Mouse (Mus musculus) heart, embryonic 12.5 days (tissue): ENCODE measurements around the gene Plac9a. TPM values are rescaled to one million over a fixed set of nuclear protein-coding genes. Genes with fewer than 3 reads are reported as not detected.

Source experiments
- ATAC-seq: fragments of 200-750 bp; cut with Nextera tagmentation; 2 replicates; pipeline ENCODE4 v1.8.0; 2017; ENCODE audit warnings: moderate TSS enrichment, moderate library complexity; ENCODE audit not compliant: insufficient number of reproducible peaks, low FRiP score
- H3K27ac ChIP-seq: fragments of 300-500 bp; sonication (generic); 2 replicates; pipeline ENCODE4 v1.5.1; 2016; ENCODE audit warnings: mild to moderate bottlenecking, moderate library complexity; ENCODE audit not compliant: poor library complexity, severe bottlenecking
- H3K27me3 ChIP-seq: fragments of 300-500 bp; sonication (generic); replicated peaks from 2 replicates; pipeline ENCODE4 v1.6.1; 2016; ENCODE audit warnings: mild to moderate bottlenecking, moderate library complexity
- H3K36me3 ChIP-seq: fragments of 300-500 bp; sonication (generic); 2 replicates; pipeline ENCODE4 v1.6.1; 2016; ENCODE audit warnings: mild to moderate bottlenecking, moderate library complexity
- H3K4me1 ChIP-seq: fragments of 300-500 bp; sonication (generic); replicated peaks from 2 replicates; pipeline ENCODE4 v1.6.1; 2016; ENCODE audit warnings: mild to moderate bottlenecking
- H3K4me2 ChIP-seq: fragments of 300-500 bp; sonication (generic); 2 replicates; pipeline ENCODE4 v1.6.1; 2016; ENCODE audit warnings: mild to moderate bottlenecking, moderate library complexity
- H3K4me3 ChIP-seq: fragments of 300-500 bp; sonication (generic); 2 replicates; pipeline ENCODE4 v1.5.1; 2016; ENCODE audit warnings: mild to moderate bottlenecking
- H3K9ac ChIP-seq: fragments of 300-500 bp; sonication (generic); 2 replicates; pipeline ENCODE4 v1.6.1; 2016; ENCODE audit warnings: mild to moderate bottlenecking, moderate library complexity
- H3K9me3 ChIP-seq: fragments of 300-500 bp; sonication (generic); replicated peaks from 2 replicates; pipeline ENCODE4 v1.6.1; 2016; ENCODE audit warnings: mild to moderate bottlenecking, moderate library complexity
- WGBS: fragments of 180-500 bp; shearing (Covaris S2); methylation state at CpG from one replicate; pipeline ENCODE4 v1.1.7; 2016; 5-methylcytosine and 5-hydroxymethylcytosine counted together
- polyA plus RNA-seq: library from polyadenylated mRNA; unstranded; fragments of >200 nt; fragmentation: Nextera tagmentation; extraction: Ambion mirVana; gene quantifications from 2 replicates; pipeline ENCODE4 v1.2.1, GENCODE M21; 2016

The Plac9a gene
- polyA plus RNA-seq, 1 experiment from 2014 or later: not detected

DNA sequence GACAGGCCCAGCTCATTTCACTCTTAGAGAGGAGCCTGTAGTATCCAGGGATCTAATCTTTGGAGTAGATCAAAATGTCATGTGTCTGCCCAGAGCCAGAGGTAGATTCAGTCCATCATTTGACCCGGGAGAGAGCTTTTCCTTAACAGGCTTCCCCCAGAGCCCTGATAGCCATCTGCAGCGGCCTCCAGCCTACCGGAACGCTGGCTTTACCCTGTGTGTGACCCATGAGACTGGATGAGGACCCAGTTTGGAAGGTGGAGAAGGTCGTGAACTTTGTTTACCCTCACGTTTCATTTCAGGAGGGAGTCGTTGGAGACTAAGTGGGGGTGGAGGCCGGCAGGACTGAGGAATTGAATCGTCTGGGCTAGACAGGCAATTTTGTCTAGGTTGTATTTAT lies 55.2 kb downstream of the Plac9a start:
- 26% methylated on average over 9 of the region's 9 CpGs for WGBS
- peak overlapping the region; percentile 43 for H3K4me2 ChIP-seq
- H3K4me1 ChIP-seq: peaks cover 27% of the 10 kb centered on the region
- H3K4me3 ChIP-seq: no peak overlapping the region
- no peaks in the 10 kb centered on the region for H3K36me3 ChIP-seq
- H3K9ac ChIP-seq: no peak overlapping the region
- H3K27me3 ChIP-seq: no peaks in the 10 kb centered on the region
- ATAC-seq: peak; percentile 9; the same call in 1 of the 2 replicates
- H3K9me3 ChIP-seq: no peaks in the 10 kb centered on the region
- no peak overlapping the region for H3K27ac ChIP-seq

DNA sequence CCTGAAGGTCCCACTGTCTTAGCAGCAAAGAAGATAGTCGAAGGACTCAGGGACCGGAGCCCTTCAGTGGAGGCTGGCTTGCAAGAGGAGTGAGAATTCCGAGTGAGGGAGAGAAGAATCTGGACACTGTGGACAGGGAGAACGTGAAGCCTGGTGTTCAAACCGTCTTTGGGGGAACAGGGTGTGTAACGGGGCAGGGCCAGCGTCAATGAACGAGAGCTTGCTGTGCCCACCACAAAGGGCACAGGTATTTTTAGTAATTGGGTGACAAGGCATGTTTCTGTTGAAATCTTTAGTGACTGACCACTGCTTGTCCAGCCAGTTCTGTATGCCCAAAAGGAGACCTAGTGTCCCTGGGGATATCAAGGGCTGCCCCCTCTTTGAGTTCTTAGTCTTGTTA lies 56.4 kb downstream of the Plac9a start:
- 79% methylated on average over 8 of the region's 8 CpGs for WGBS

DNA sequence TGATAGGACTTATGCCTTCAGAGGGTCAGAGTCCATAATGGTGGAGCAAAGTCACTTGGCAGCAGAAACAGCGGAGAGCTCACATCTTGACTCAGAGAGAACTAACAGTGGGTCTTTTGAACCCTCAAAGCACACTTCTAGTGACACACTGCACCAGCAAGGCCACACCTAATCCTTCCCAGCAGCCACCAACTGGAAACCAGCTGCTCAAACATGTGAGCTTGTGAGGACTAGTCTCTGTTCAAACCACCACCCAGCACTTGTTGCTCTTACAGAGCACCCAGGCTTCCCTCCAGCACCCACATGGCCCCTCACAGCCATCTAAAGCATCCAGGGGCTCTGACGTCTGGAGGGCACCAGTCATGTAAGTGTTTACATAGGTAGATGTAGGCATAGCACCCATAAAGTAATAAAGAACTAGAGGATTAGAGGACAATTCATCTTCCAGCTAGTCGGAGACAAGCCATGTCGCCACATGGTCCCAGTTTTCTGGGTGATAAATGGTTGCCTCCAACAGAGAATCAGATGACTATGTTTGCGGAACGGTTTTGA lies 57.0 kb downstream of the Plac9a start:
- Histone ChIP-seq H3K4me2 (no peak overlapping the region), H3K27ac (no peak overlapping the region), H3K4me3 (no peak overlapping the region), H3K9ac (no peak overlapping the region), H3K27me3 (0 out of 2 replicates have a peak, but pooled peaks cover 2% of the 10 kb centered on the region), H3K36me3 (no peaks in the 10 kb centered on the region), H3K9me3 (no peaks in the 10 kb centered on the region), H3K4me1 (peaks cover 23% of the 10 kb centered on the region)
- 82% methylated on average over 6 of the region's 6 CpGs for WGBS
- ATAC-seq: no peak

More for the DNA sequence above, 56.4 kb downstream of the Plac9a start:
- peaks cover 27% of the 10 kb centered on the region for H3K4me1 ChIP-seq
- H3K4me3 ChIP-seq: no peak overlapping the region
- no peaks in the 10 kb centered on the region for H3K36me3 ChIP-seq
- no peaks in the 10 kb centered on the region for H3K27me3 ChIP-seq
- no peak overlapping the region for H3K9ac ChIP-seq
- no peak overlapping the region for H3K27ac ChIP-seq
- no peak for ATAC-seq
- H3K9me3 ChIP-seq: no peaks in the 10 kb centered on the region
- no peak overlapping the region for H3K4me2 ChIP-seq

DNA sequence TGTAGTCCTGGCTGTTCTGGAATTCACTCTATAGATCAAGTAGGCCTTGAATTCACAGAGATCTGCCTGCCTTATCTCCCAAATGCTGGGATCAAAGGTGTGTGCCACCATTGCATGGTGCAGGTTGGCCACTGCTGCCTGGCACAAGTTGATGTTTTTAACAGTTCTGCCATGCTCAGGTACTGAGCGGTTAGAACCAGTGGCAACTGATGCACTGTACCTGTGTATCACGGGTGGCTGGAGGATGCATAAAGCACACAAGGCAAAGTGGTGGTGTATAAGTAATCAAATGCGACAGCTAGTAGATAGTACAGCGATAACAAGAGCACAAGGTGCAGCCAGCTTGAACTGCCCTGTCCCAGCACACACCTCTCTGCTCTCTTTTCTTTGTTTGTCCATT lies 58.5 kb downstream of the Plac9a start:
- H3K9ac ChIP-seq: no peak overlapping the region
- ATAC-seq: no peak
- WGBS: 82% methylated on average over 4 of the region's 4 CpGs
- H3K4me1 ChIP-seq: peaks cover 19% of the 10 kb centered on the region
- H3K4me2 ChIP-seq: no peak overlapping the region
- no peak overlapping the region for H3K4me3 ChIP-seq
- no peaks in the 10 kb centered on the region for H3K36me3 ChIP-seq
- no peak overlapping the region for H3K27ac ChIP-seq
- no peaks in the 10 kb centered on the region for H3K9me3 ChIP-seq
- H3K27me3 ChIP-seq: 0 out of 2 replicates have a peak, but pooled peaks cover 8% of the 10 kb centered on the region

DNA sequence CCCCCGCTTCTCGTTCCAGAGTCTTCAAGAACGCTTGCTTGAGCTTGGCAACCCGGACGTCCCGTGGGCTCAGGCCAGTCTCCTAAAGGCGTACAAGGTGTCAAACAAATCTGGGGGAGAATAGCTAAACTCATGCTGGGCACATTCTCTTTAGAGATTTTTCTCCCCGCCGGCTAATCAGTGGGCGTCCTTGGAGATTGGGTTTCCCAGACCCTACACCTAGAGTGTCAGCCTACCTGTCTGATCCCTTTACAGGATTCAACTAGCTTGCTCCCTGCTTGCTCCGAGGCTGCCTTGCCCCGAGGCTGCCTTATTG lies 60.3 kb downstream of the Plac9a start:
- H3K4me1 ChIP-seq: peaks cover 14% of the 10 kb centered on the region
- no peak overlapping the region for H3K27ac ChIP-seq
- peak overlapping the region; percentile 87 for H3K4me2 ChIP-seq
- 2% methylated on average over 12 of the region's 12 CpGs for WGBS
- no peak for ATAC-seq
- H3K9me3 ChIP-seq: no peaks in the 10 kb centered on the region
- peak overlapping the region; percentile 73 for H3K4me3 ChIP-seq
- 0 out of 2 replicates have a peak, but pooled peaks cover 8% of the 10 kb centered on the region for H3K27me3 ChIP-seq
- H3K36me3 ChIP-seq: no peaks in the 10 kb centered on the region
- H3K9ac ChIP-seq: peak overlapping the region; percentile 79

DNA sequence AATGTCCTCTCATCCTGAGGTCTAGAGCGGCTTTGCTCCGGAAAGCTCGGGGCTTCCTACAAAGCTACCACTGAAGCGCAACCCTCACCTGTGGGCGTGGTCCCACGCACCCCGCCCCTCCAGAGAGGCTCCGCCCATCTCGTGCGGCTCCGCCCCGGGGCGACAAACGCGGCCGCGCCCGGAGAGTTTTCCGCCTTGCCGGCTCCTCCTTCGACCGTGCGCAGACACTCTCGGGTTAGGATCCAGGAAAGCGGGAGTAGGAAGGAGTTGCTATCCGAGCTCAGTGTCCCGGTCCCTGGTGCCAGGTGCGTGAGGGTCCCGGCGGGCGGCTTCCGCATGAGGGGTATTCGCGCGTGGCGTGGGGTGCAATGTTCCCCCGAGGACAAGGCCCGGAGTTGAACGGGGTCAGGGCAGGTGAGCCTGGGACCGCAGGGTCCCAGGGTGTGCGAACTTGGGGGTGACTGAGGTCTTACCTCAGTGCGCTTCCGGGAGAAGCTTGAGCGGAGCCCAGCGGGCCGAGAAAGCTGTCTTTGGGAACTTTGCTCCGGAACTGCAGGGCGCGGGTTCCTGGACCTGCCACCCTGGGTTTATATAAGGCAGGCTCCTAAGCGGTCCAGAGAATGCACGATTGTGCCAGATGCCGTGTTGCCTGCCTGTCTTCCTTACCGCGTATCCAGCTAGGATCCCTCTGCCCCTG lies 60.8 kb downstream of the Plac9a start, which contains the start of gene Anxa11:
Gene Anxa11, plus strand, starts transcription at position 166 of the 697 bp plus-strand sequence.
- ATAC-seq: peak; percentile 91
- Histone ChIP-seq H3K4me2 (peak within 1 kb of the TSS; percentile 87), H3K4me3 (peak within 1 kb of the TSS; percentile 73), H3K27ac (no peak within 1 kb of the TSS), H3K9ac (peak within 1 kb of the TSS; percentile 79), H3K36me3 (no peaks in the 10 kb centered on the region), H3K27me3 (0 out of 2 replicates have a peak, but pooled peaks cover 8% of the 10 kb centered on the region), H3K9me3 (no peaks in the 10 kb centered on the region), H3K4me1 (peaks cover 9% of the 10 kb centered on the region)
- WGBS: under 1% methylated on average over 54 of the region's 54 CpGs

DNA sequence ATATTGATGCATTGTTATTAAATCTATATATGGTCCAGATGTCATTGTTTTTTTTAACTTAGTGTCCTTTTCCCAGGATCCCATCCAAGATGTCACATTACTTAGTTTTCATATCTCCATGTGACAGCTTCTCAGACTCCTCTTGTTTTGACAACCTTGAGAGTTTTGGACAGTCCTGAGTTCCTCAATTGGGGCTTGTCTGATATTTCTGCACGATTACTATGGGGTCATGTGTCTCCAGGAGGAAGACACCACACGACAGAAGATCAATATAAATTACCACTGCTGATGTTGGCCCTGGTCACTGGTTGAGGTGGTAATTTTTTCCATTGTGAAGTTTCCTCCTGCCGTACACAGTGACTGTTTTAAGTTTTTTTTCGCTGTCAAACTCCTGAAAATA lies 61.3 kb downstream of the Plac9a start:
- Histone ChIP-seq H3K27ac (no peak overlapping the region), H3K4me3 (peak overlapping the region; percentile 73), H3K9me3 (no peaks in the 10 kb centered on the region), H3K9ac (no peak overlapping the region), H3K4me2 (peak overlapping the region; percentile 87), H3K27me3 (0 out of 2 replicates have a peak, but pooled peaks cover 8% of the 10 kb centered on the region), H3K4me1 (peaks cover 4% of the 10 kb centered on the region), H3K36me3 (no peaks in the 10 kb centered on the region)
- ATAC-seq: 0 out of 2 replicates have a peak, but pooled peaks have one; percentile 10
- WGBS: 2% methylated on average over 4 of the region's 4 CpGs

DNA sequence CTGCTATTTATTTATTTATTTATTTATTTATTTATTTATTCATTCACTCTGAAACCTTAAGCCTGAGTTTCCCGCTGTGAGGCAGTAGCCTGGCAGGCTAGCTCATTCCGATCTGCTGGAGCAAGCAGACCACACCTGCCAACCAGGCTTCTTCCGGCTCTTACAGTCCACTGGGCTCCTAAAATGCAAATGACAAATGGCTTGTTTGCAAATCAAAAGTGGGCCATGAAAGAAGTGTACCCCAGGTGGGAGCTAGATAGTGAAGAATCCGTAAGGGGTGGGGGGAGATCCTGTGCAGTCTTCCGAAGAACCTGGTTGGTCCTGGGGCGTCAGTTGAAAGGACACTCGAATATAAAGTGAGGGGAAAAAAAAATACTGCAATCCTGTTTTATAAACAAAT lies 61.9 kb downstream of the Plac9a start:
- Histone ChIP-seq H3K27me3 (0 out of 2 replicates have a peak, but pooled peaks cover 8% of the 10 kb centered on the region), H3K9me3 (no peaks in the 10 kb centered on the region), H3K27ac (no peak overlapping the region), H3K36me3 (no peaks in the 10 kb centered on the region), H3K9ac (no peak overlapping the region), H3K4me2 (no peak overlapping the region), H3K4me1 (peaks cover 4% of the 10 kb centered on the region), H3K4me3 (no peak overlapping the region)
- 18% methylated on average over 7 of the region's 7 CpGs for WGBS
- no peak for ATAC-seq

DNA sequence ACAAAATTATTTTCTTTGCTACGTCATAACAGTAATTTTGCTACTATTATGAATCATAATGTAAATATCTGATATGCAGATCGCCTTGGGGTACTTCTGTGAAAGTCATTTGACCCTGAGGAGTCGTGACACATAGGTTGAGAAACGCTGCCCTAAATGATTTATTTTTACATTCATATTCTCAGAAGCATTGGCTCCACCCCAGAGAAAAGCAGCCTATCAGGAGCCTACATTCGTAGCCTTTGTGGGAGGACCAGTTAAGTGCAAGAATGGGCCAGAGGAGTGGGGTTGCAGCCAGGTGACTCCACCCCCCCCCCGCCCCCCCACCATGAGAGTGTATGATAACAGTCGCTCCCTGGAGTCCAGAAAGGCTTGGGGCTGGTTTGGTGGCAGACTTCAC lies 63.1 kb downstream of the Plac9a start:
- no peaks in the 10 kb centered on the region for H3K36me3 ChIP-seq
- H3K27me3 ChIP-seq: 0 out of 2 replicates have a peak, but pooled peaks cover 8% of the 10 kb centered on the region
- WGBS: 61% methylated on average over 7 of the region's 7 CpGs
- H3K4me1 ChIP-seq: peaks cover 4% of the 10 kb centered on the region
- no peaks in the 10 kb centered on the region for H3K9me3 ChIP-seq
- no peak for ATAC-seq
- no peak overlapping the region for H3K27ac ChIP-seq
- no peak overlapping the region for H3K4me2 ChIP-seq
- H3K4me3 ChIP-seq: no peak overlapping the region
- no peak overlapping the region for H3K9ac ChIP-seq

DNA sequence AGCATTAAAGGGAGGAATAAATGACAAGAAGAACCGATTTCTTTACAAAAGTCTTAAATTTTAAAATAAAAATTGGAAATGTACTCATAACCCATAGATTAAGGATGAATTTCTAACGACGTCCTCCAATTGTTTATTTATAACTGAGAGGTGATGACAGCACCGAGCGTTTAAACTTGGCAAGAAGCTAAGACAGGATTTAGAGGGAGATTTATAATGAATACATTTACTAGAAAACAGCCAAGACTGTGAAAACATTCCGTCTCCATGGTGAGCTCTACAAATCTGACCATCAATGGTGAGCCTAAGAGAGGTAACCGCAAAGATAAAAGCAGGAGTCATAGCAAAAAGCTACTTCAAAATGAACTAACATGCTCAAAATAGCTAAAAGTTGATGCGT lies 64.5 kb downstream of the Plac9a start:
- Histone ChIP-seq H3K4me3 (no peak overlapping the region), H3K4me1 (peaks cover 4% of the 10 kb centered on the region), H3K9me3 (no peaks in the 10 kb centered on the region), H3K36me3 (no peaks in the 10 kb centered on the region), H3K4me2 (no peak overlapping the region), H3K27me3 (0 out of 2 replicates have a peak, but pooled peaks cover 8% of the 10 kb centered on the region), H3K9ac (no peak overlapping the region), H3K27ac (no peak overlapping the region)
- no peak for ATAC-seq
- WGBS: 71% methylated on average over 8 of the region's 8 CpGs
